Mouse (Mus musculus) lung, postnatal 0 days (tissue): ENCODE results near the gene Sash3.

ENCODE experiments used
- CTCF ChIP-seq: IDR thresholded peaks from 2 replicates; pipeline ENCODE4 v1.5.1; 2016; ENCODE audit warnings: antibody characterized with exemption, mild to moderate bottlenecking
- EP300 ChIP-seq: IDR thresholded peaks from 2 replicates; pipeline ENCODE4 v1.6.1; 2016; ENCODE audit warnings: antibody characterized with exemption, mild to moderate bottlenecking, control low read depth

- TF ChIP-seq CTCF (no peak), EP300 (no peak)
Measured at GRCm38 (mm10) chrX:48181844-48182243, 35.6 kb downstream of the Sash3 start.
